ENCODE assay signal across 12 mouse cellular contexts in genomic region chr7:86211345-86211744, GRCm38 (mm10). TPM values are rescaled to one million over a fixed set of nuclear protein-coding genes. Genes with fewer than 3 reads are reported as not detected.
DNase-seq lines count a peak whose midpoint lies in the region; ATAC-seq and TF ChIP-seq lines count a peak whose summit lies in the region.
"Had no signal": no experiment of that assay in that cellular context is flagged by ENCODE, and none has a peak within 500 bp of the region (broad histone marks: within the 10 kb centered on the region; RNA-seq: fewer than 3 reads in every experiment).

No protein-coding gene starts in this region.

- peak; percentile 62; the same call in 1 of the 2 replicates for ATAC-seq in kidney, embryonic 14.5 days (ENCODE audit: low FRiP score, low TSS enrichment)
- ATAC-seq in kidney, embryonic 15.5 days (replicated peaks; ENCODE audit: low FRiP score) = no peak; the same call in 1 of the 2 replicates
- ATAC-seq in embryonic facial prominence, embryonic 11.5 days (replicated peaks; ENCODE audit: insufficient number of reproducible peaks, low FRiP score, low TSS enrichment, low read depth) = no peak
- 0 out of 2 replicates have a peak, but pooled peaks have one; percentile 46 for ATAC-seq in midbrain, embryonic 14.5 days (ENCODE audit: low FRiP score, low TSS enrichment)

- no peak overlapping the region for H3K9ac ChIP-seq in kidney, embryonic 14.5 days (ENCODE audit: low read depth, low read length)
- no peak overlapping the region for H3K9ac ChIP-seq in kidney, embryonic 15.5 days
- no peak overlapping the region for H3K9ac ChIP-seq in MEL (ENCODE audit: control insufficient read depth, low read depth, low read length, poor library complexity, severe bottlenecking)
- no peak overlapping the region for H3K9ac ChIP-seq in embryonic facial prominence, embryonic 11.5 days (replicated peaks; ENCODE audit: low read length)
- no peak overlapping the region for H3K9ac ChIP-seq in midbrain, embryonic 14.5 days (replicated peaks; ENCODE audit: low read length)
- H3K9ac ChIP-seq: neural tube, embryonic 12.5 days had no signal

- H3K4me1 ChIP-seq in kidney, embryonic 14.5 days (ENCODE audit: control insufficient read depth, insufficient read depth, low read length) = no peaks in the 10 kb centered on the region
- no peaks in the 10 kb centered on the region for H3K4me1 ChIP-seq in kidney, embryonic 15.5 days
- H3K4me1 ChIP-seq in MEL (ENCODE audit: control insufficient read depth in 1 of 2, insufficient read depth in 2 of 2, low read length in 2 of 2) = no peaks in the 10 kb centered on the region
- no peaks in the 10 kb centered on the region for H3K4me1 ChIP-seq in embryonic facial prominence, embryonic 11.5 days (ENCODE audit: control insufficient read depth, insufficient read depth, low read length)
- no peaks in the 10 kb centered on the region for H3K4me1 ChIP-seq in midbrain, embryonic 14.5 days (ENCODE audit: control insufficient read depth, insufficient read depth, low read length)
- no peaks in the 10 kb centered on the region for H3K4me1 ChIP-seq in thymus, adult 2 months (replicated peaks; ENCODE audit: control insufficient read depth, insufficient read depth, low read length)
- H3K4me1 ChIP-seq: neural tube, embryonic 12.5 days had no signal

- no peak for TF ChIP-seq POLR2A in MEL (IDR thresholded peaks at IDR 0.05; ENCODE audit: control insufficient read depth in 1 of 2, insufficient read depth in 1 of 2, low read depth in 1 of 2, low read length in 2 of 2, poor library complexity in 1 of 2)
- TF ChIP-seq POLR2A in thymus, adult 2 months (IDR thresholded peaks at IDR 0.05; ENCODE audit: control insufficient read depth, extremely low read depth, insufficient read depth, low read length, poor library complexity) = no peak

- no peak overlapping the region for H3K4me2 ChIP-seq in kidney, embryonic 14.5 days (replicated peaks; ENCODE audit: low read depth, low read length)
- H3K4me2 ChIP-seq in kidney, embryonic 15.5 days = no peak overlapping the region
- H3K4me2 ChIP-seq in embryonic facial prominence, embryonic 11.5 days (ENCODE audit: low read depth, low read length) = no peak overlapping the region
- H3K4me2 ChIP-seq in midbrain, embryonic 14.5 days (ENCODE audit: low read length) = no peak overlapping the region
- H3K4me2 ChIP-seq: neural tube, embryonic 12.5 days had no signal

- no peak overlapping the region for H3K27ac ChIP-seq in kidney, embryonic 14.5 days (ENCODE audit: low read depth, low read length)
- H3K27ac ChIP-seq in kidney, embryonic 15.5 days = no peak overlapping the region
- no peak overlapping the region for H3K27ac ChIP-seq in MEL (ENCODE audit: control insufficient read depth, low read depth, low read length)
- H3K27ac ChIP-seq in embryonic facial prominence, embryonic 11.5 days (replicated peaks; ENCODE audit: low read depth, low read length) = no peak overlapping the region
- no peak overlapping the region for H3K27ac ChIP-seq in midbrain, embryonic 14.5 days (replicated peaks; ENCODE audit: low read depth, low read length)
- no peak overlapping the region for H3K27ac ChIP-seq in thymus, adult 2 months (ENCODE audit: control insufficient read depth, insufficient read depth, low read length)
- H3K27ac ChIP-seq: neural tube, embryonic 12.5 days had no signal

- H3K4me3 ChIP-seq in kidney, embryonic 14.5 days (ENCODE audit: low read length) = no peak overlapping the region
- no peak overlapping the region for H3K4me3 ChIP-seq in kidney, embryonic 15.5 days (replicated peaks)
- H3K4me3 ChIP-seq in MEL (ENCODE audit: control insufficient read depth in 1 of 2, insufficient read depth in 1 of 2, low read depth in 2 of 2, low read length in 2 of 2) = no peak overlapping the region
- H3K4me3 ChIP-seq in embryonic facial prominence, embryonic 11.5 days (ENCODE audit: low read depth, low read length) = no peak overlapping the region
- no peak overlapping the region for H3K4me3 ChIP-seq in midbrain, embryonic 14.5 days (replicated peaks; ENCODE audit: low read depth, low read length)
- no peak overlapping the region for H3K4me3 ChIP-seq in thymus, adult 2 months (ENCODE audit: control insufficient read depth, insufficient read depth, low read length)
- H3K4me3 ChIP-seq: neural tube, embryonic 12.5 days had no signal

- no peaks in the 10 kb centered on the region for H3K36me3 ChIP-seq in kidney, embryonic 14.5 days (ENCODE audit: control insufficient read depth, insufficient read depth, low read length)
- H3K36me3 ChIP-seq in kidney, embryonic 15.5 days = no peaks in the 10 kb centered on the region
- H3K36me3 ChIP-seq in MEL (ENCODE audit: control insufficient read depth in 1 of 2, insufficient read depth in 2 of 2, low read length in 2 of 2) = no peaks in the 10 kb centered on the region
- H3K36me3 ChIP-seq in embryonic facial prominence, embryonic 11.5 days (replicated peaks; ENCODE audit: control insufficient read depth, insufficient read depth, low read depth, low read length) = no peaks in the 10 kb centered on the region
- H3K36me3 ChIP-seq in midbrain, embryonic 14.5 days (ENCODE audit: control insufficient read depth, insufficient read depth, low read length) = no peaks in the 10 kb centered on the region
- no peaks in the 10 kb centered on the region for H3K36me3 ChIP-seq in thymus, adult 2 months (ENCODE audit: control insufficient read depth, insufficient read depth, low read length)
- H3K36me3 ChIP-seq: neural tube, embryonic 12.5 days had no signal

- H3K79me2 ChIP-seq in MEL (ENCODE audit: control insufficient read depth, insufficient read depth, low read length, poor library complexity) = no peaks in the 10 kb centered on the region

- TF ChIP-seq RAD21 in MEL (IDR thresholded peaks at IDR 0.05; ENCODE audit: low read depth, low read length) = peak; percentile 59

- H3K27me3 ChIP-seq in kidney, embryonic 14.5 days (ENCODE audit: control insufficient read depth, insufficient read depth, low read length) = no peaks in the 10 kb centered on the region
- no peaks in the 10 kb centered on the region for H3K27me3 ChIP-seq in kidney, embryonic 15.5 days
- H3K27me3 ChIP-seq in MEL (ENCODE audit: control insufficient read depth in 1 of 2, insufficient read depth in 2 of 2, low read length in 2 of 2) = no peaks in the 10 kb centered on the region
- no peaks in the 10 kb centered on the region for H3K27me3 ChIP-seq in embryonic facial prominence, embryonic 11.5 days (ENCODE audit: control insufficient read depth, insufficient read depth, low read length)
- H3K27me3 ChIP-seq in midbrain, embryonic 14.5 days (ENCODE audit: control insufficient read depth, insufficient read depth, low read length) = no peaks in the 10 kb centered on the region
- no peaks in the 10 kb centered on the region for H3K27me3 ChIP-seq in thymus, adult 2 months (ENCODE audit: control insufficient read depth, insufficient read depth, low read length)
- H3K27me3 ChIP-seq: neural tube, embryonic 12.5 days had no signal

- H3K9me3 ChIP-seq in kidney, embryonic 14.5 days (ENCODE audit: control insufficient read depth, low read length) = no peaks in the 10 kb centered on the region
- no peaks in the 10 kb centered on the region for H3K9me3 ChIP-seq in kidney, embryonic 15.5 days (replicated peaks)
- H3K9me3 ChIP-seq in MEL (replicated peaks; ENCODE audit: insufficient read depth, low read length) = no peaks in the 10 kb centered on the region
- no peaks in the 10 kb centered on the region for H3K9me3 ChIP-seq in embryonic facial prominence, embryonic 11.5 days (replicated peaks; ENCODE audit: control insufficient read depth, low read length)
- H3K9me3 ChIP-seq in midbrain, embryonic 14.5 days (ENCODE audit: control insufficient read depth, low read length) = no peaks in the 10 kb centered on the region
- H3K9me3 ChIP-seq: neural tube, embryonic 12.5 days had no signal

- TF ChIP-seq CTCF in MEL (IDR thresholded peaks at IDR 0.05 in 2 of 3, conservative IDR thresholded peaks at IDR 0.05 in 1 of 3; ENCODE audit: control insufficient read depth in 1 of 3, insufficient read depth in 1 of 3, low read depth in 2 of 3, low read length in 3 of 3, poor library complexity in 1 of 3, severe bottlenecking in 1 of 3) = peak; percentile 29 to 54 (median 29); a peak in 5 of 6 replicates
- no peak for TF ChIP-seq CTCF in thymus, adult 2 months (IDR thresholded peaks at IDR 0.05; ENCODE audit: borderline replicate concordance, control insufficient read depth, extremely low read depth, insufficient read depth, low read length, poor library complexity)

- DNase-seq in MEL (ENCODE audit: low read depth, low spot score) = peak; percentile 28
- peak; percentile 54 for DNase-seq in embryonic facial prominence, embryonic 11.5 days (ENCODE audit: low spot score)
- peak; percentile 58 for DNase-seq in midbrain, embryonic 14.5 days
- DNase-seq in thymus, adult 2 months = no peak
- no peak for DNase-seq in ovary, adult 18-20 months (ENCODE audit: low spot score)
- no peak for DNase-seq in thymus, postnatal 14 days
- DNase-seq: thymus, postnatal 25 days had no signal

- TF ChIP-seq EP300 in MEL (IDR thresholded peaks at IDR 0.05; ENCODE audit: low read depth in 1 of 2, low read length in 2 of 2) = no peak

TF ChIP-seq in MEL, 35 proteins besides CTCF, POLR2A, EP300 and RAD21:
- TF ChIP-seq SMC3 (IDR thresholded peaks at IDR 0.05; ENCODE audit: low read depth, low read length) (peak; percentile 45), CHD2 (IDR thresholded peaks at IDR 0.05; ENCODE audit: low read length) (no peak)
TF ChIP-seq in MEL: peak in this region for 1.

RNA-seq across cellular contexts. Expression of gene Vmn2r76, which starts 34.8 kb away (rescaled TPM):
- not detected in 2 replicates for polyA plus RNA-seq in kidney, embryonic 14.5 days (2014; fragmentation: Nextera tagmentation; extraction: Ambion mirVana)
- polyA plus RNA-seq in kidney, embryonic 15.5 days (2015; fragmentation: Nextera tagmentation; extraction: Ambion mirVana) = not detected in 2 replicates
- total RNA-seq in MEL (2012; rRNA removed) = not detected in 2 replicates
- polyA plus RNA-seq in MEL (2012; ENCODE audit: insufficient read depth in 1 of 2, insufficient read length in 2 of 2, low read depth in 1 of 2, low replicate concordance in 2 of 2, missing spikeins in 1 of 2) = not detected
- not detected in 2 replicates for polyA plus RNA-seq in embryonic facial prominence, embryonic 11.5 days (2014; fragmentation: Nextera tagmentation; extraction: Ambion mirVana)
- polyA plus RNA-seq in midbrain, embryonic 14.5 days (2014; fragmentation: Nextera tagmentation; extraction: Ambion mirVana) = not detected in 2 replicates
- polyA plus RNA-seq in thymus, adult 2 months (2012; rRNA removed) = not detected in 2 replicates
- total RNA-seq: adrenal gland, adult 18-20 months; layer of hippocampus, adult 18-20 months had no signal
- polyA plus RNA-seq: neural tube, embryonic 12.5 days had no signal

RNA-seq across cellular contexts. Expression of gene Vmn2r75, which starts 39.8 kb away (rescaled TPM):
- not detected in 2 replicates for polyA plus RNA-seq in kidney, embryonic 14.5 days (2014; fragmentation: Nextera tagmentation; extraction: Ambion mirVana)
- not detected in 2 replicates for polyA plus RNA-seq in kidney, embryonic 15.5 days (2015; fragmentation: Nextera tagmentation; extraction: Ambion mirVana)
- total RNA-seq in MEL (2012; rRNA removed) = not detected in 2 replicates
- polyA plus RNA-seq in MEL (2012; ENCODE audit: insufficient read depth in 1 of 2, insufficient read length in 2 of 2, low read depth in 1 of 2, low replicate concordance in 2 of 2, missing spikeins in 1 of 2) = not detected
- not detected in 2 replicates for polyA plus RNA-seq in embryonic facial prominence, embryonic 11.5 days (2014; fragmentation: Nextera tagmentation; extraction: Ambion mirVana)
- not detected in 2 replicates for polyA plus RNA-seq in midbrain, embryonic 14.5 days (2014; fragmentation: Nextera tagmentation; extraction: Ambion mirVana)
- not detected in 2 replicates for polyA plus RNA-seq in thymus, adult 2 months (2012; rRNA removed)
- total RNA-seq: adrenal gland, adult 18-20 months; layer of hippocampus, adult 18-20 months had no signal
- polyA plus RNA-seq: neural tube, embryonic 12.5 days had no signal

Comparison
In these comparisons a context has a peak if more than half of its experiments do, and no peak if none do; other contexts are left out.
1. ATAC-seq: peak in kidney, embryonic 14.5 days (single experiment) and midbrain, embryonic 14.5 days (single experiment); none in kidney, embryonic 15.5 days (single experiment) and embryonic facial prominence, embryonic 11.5 days (single experiment).
2. DNase-seq: peak in MEL (single experiment), embryonic facial prominence, embryonic 11.5 days (single experiment) and midbrain, embryonic 14.5 days (single experiment); none in thymus, adult 2 months (single experiment), ovary, adult 18-20 months (single experiment) and thymus, postnatal 14 days (single experiment).